In the genomic region with DNA sequence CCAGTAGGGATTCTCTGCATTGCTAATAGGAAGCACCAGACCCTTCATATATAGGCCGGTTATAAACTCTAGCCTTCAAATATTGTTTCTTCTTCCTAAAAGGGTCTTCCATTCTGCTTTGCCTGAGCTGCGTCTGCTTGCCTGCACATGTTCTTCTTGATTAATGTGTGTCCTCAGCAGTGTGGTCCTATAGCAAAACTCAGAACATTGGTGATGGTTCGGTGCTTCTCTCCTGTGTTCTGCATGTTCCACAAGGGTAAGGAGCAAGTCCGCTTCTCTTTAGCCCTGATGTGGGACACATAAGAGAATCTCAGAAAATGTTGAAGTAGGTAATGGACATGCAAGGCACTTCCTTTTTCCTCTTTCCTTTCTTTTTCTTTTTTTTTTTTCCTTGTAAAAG, we compare ENCODE assay signal across 12 mouse cellular contexts. TPM values are rescaled to one million over a fixed set of nuclear protein-coding genes. Genes with fewer than 3 reads are reported as not detected.
DNase-seq lines count a peak whose midpoint lies in the region; ATAC-seq and TF ChIP-seq lines count a peak whose summit lies in the region.
"Had no signal": no experiment of that assay in that cellular context is flagged by ENCODE, and none has a peak within 500 bp of the region (broad histone marks: within the 10 kb centered on the region; RNA-seq: fewer than 3 reads in every experiment).

No protein-coding gene starts in this region.

- no peaks in the 10 kb centered on the region for H3K27me3 ChIP-seq in heart, embryonic 15.5 days
- no peaks in the 10 kb centered on the region for H3K27me3 ChIP-seq in liver, embryonic 15.5 days
- no peaks in the 10 kb centered on the region for H3K27me3 ChIP-seq in forebrain, embryonic 13.5 days

- H3K9ac ChIP-seq in heart, embryonic 15.5 days: no peak overlapping the region
- H3K9ac ChIP-seq in liver, embryonic 15.5 days: no peak overlapping the region
- no peak overlapping the region for H3K9ac ChIP-seq in forebrain, embryonic 13.5 days

- no peak for ATAC-seq in heart, embryonic 15.5 days (replicated peaks; ENCODE audit: insufficient number of reproducible peaks, insufficient read depth, low FRiP score, low read depth)
- no peak for ATAC-seq in liver, embryonic 15.5 days (ENCODE audit: insufficient read depth)
- no peak for ATAC-seq in forebrain, embryonic 13.5 days
- ATAC-seq: hindbrain, embryonic 16.5 days had no signal

- peak overlapping the region; percentile 53 for H3K27ac ChIP-seq in heart, embryonic 15.5 days
- peak overlapping the region; percentile 88 for H3K27ac ChIP-seq in bone marrow macrophage, adult 2 months (ENCODE audit: insufficient read depth, low read depth, low read length)
- H3K27ac ChIP-seq in liver, embryonic 15.5 days (replicated peaks): peak overlapping the region; percentile 69
- no peak overlapping the region for H3K27ac ChIP-seq in forebrain, embryonic 13.5 days
- H3K27ac ChIP-seq: midbrain, embryonic 10.5 days had no signal

- no peak overlapping the region for H3K4me3 ChIP-seq in heart, embryonic 15.5 days
- peak overlapping the region; percentile 44; the same call in 1 of the 2 replicates for H3K4me3 ChIP-seq in bone marrow macrophage, adult 2 months (ENCODE audit: insufficient read depth, low read length)
- no peak overlapping the region for H3K4me3 ChIP-seq in liver, embryonic 15.5 days (replicated peaks)
- no peak overlapping the region for H3K4me3 ChIP-seq in forebrain, embryonic 13.5 days
- H3K4me3 ChIP-seq: midbrain, embryonic 10.5 days had no signal

- no peak for TF ChIP-seq CTCF in bone marrow macrophage, adult 2 months (IDR thresholded peaks at IDR 0.05; ENCODE audit: low read depth, low read length)

- no peak for TF ChIP-seq POLR2A in bone marrow macrophage, adult 2 months (IDR thresholded peaks at IDR 0.05; ENCODE audit: borderline replicate concordance, low read depth, low read length)

- H3K4me2 ChIP-seq in heart, embryonic 15.5 days: no peak overlapping the region
- no peak overlapping the region; the same call in 1 of the 2 replicates for H3K4me2 ChIP-seq in liver, embryonic 15.5 days
- H3K4me2 ChIP-seq in forebrain, embryonic 13.5 days: no peak overlapping the region

- WGBS in heart, embryonic 15.5 days: 85% methylated on average over 4 of the region's 4 CpGs
- WGBS in liver, embryonic 15.5 days (ENCODE audit: insufficient replicate concordance): 49% methylated on average over 4 of the region's 4 CpGs
- WGBS in forebrain, embryonic 13.5 days: 89% methylated on average over 4 of the region's 4 CpGs

- no peaks in the 10 kb centered on the region for H3K36me3 ChIP-seq in heart, embryonic 15.5 days
- no peaks in the 10 kb centered on the region for H3K36me3 ChIP-seq in liver, embryonic 15.5 days (replicated peaks)
- H3K36me3 ChIP-seq in forebrain, embryonic 13.5 days (ENCODE audit: poor library complexity, severe bottlenecking): no peaks in the 10 kb centered on the region
- H3K36me3 ChIP-seq: midbrain, embryonic 10.5 days had no signal

- no peak for DNase-seq in heart, postnatal 14 days
- peak; percentile 45 for DNase-seq in A20 (ENCODE audit: low read depth, low spot score)
- DNase-seq in kidney, adult 11 months: no peak
- DNase-seq in embryo, embryonic 10 days (ENCODE audit: low spot score): no peak
- DNase-seq: cerebellum, adult 9-10 months; gastrocnemius, postnatal 25 days had no signal

- H3K4me1 ChIP-seq in heart, embryonic 15.5 days (replicated peaks): peaks cover 13% of the 10 kb centered on the region
- peaks cover 29% of the 10 kb centered on the region for H3K4me1 ChIP-seq in bone marrow macrophage, adult 2 months (ENCODE audit: control insufficient read depth, insufficient read depth, low read length)
- peaks cover 30% of the 10 kb centered on the region for H3K4me1 ChIP-seq in liver, embryonic 15.5 days (replicated peaks)
- no peaks in the 10 kb centered on the region for H3K4me1 ChIP-seq in forebrain, embryonic 13.5 days

- no peaks in the 10 kb centered on the region for H3K9me3 ChIP-seq in heart, embryonic 15.5 days (replicated peaks)
- H3K9me3 ChIP-seq in liver, embryonic 15.5 days (replicated peaks): no peaks in the 10 kb centered on the region
- H3K9me3 ChIP-seq in forebrain, embryonic 13.5 days (replicated peaks): no peaks in the 10 kb centered on the region
- H3K9me3 ChIP-seq: midbrain, embryonic 10.5 days had no signal

- intact Hi-C loops in heart, postnatal 14 days (cut with DNase I): loop anchor here (5.0 kb wide), 1 partner anchor 46 kb away; the partner anchor contains the start of gene Tnfaip3

RNA-seq across cellular contexts. Expression of gene Tnfaip3, which starts 47.8 kb away (rescaled TPM):
- 2.4 and 3.5 TPM in 2 replicates for polyA plus RNA-seq in heart, embryonic 15.5 days (2015; fragmentation: Nextera tagmentation; extraction: Ambion mirVana)
- 1 to 10 TPM; 2.4 to 4.9 TPM for total RNA-seq in heart, postnatal 14 days (2021)
- 17.3 and 19.3 TPM in 2 replicates for polyA plus RNA-seq in bone marrow macrophage, adult 2 months (2012; ENCODE audit: insufficient read depth, insufficient read length, missing spikeins)
- polyA plus RNA-seq in liver, embryonic 15.5 days (2015; fragmentation: Nextera tagmentation; extraction: Ambion mirVana): 1.3 and 1.5 TPM in 2 replicates
- polyA plus RNA-seq in forebrain, embryonic 13.5 days (2015; fragmentation: Nextera tagmentation; extraction: Ambion mirVana): 1.3 TPM in 2 replicates
